Mouse (Mus musculus) heart, adult 2 months (tissue): ENCODE measurements at regions not wholly inside any gene's neighbourhood (a gene's known extent, or its start where the extent isn't known, plus 50 kb on each side); places are given as distances from the start of the nearest gene placed in this dataset.

Experiments used
- DNase-seq, 2 experiments: peaks; one replicate each; pipeline ENCODE4 v3.0.0; 2021
- H3K27ac ChIP-seq: fragments of 200-600 bp; 2 replicates; pipeline ENCODE4 v1.8.1; 2022
- H3K27me3 ChIP-seq: fragments of 200-500 bp; 2 replicates; pipeline ENCODE4 v1.6.1; 2012; ENCODE audit warnings: mild to moderate bottlenecking, low read length, inconsistent platforms, mixed read lengths; ENCODE audit not compliant: control insufficient read depth, insufficient read depth
- H3K36me3 ChIP-seq: fragments of 200-500 bp; 2 replicates; pipeline ENCODE4 v1.6.1; 2012; ENCODE audit warnings: low read length, inconsistent platforms; ENCODE audit not compliant: control insufficient read depth, insufficient read depth
- H3K4me1 ChIP-seq: fragments of 200-500 bp; 2 replicates; pipeline ENCODE4 v1.6.1; 2011; ENCODE audit warnings: low read length; ENCODE audit not compliant: control insufficient read depth, insufficient read depth
- H3K4me3 ChIP-seq: fragments of 200-600 bp; 2 replicates; pipeline ENCODE4 v1.8.1; 2022
- H3K79me2 ChIP-seq: fragments of 200-500 bp; replicated peaks from 2 replicates; pipeline ENCODE4 v1.6.1; 2012; ENCODE audit warnings: mild to moderate bottlenecking, inconsistent platforms, low read length, moderate library complexity, mixed read lengths; ENCODE audit not compliant: control insufficient read depth, insufficient read depth
- H3K9ac ChIP-seq: fragments of 200-500 bp; 2 replicates; pipeline ENCODE4 v1.6.1; 2012; ENCODE audit warnings: low read depth, mild to moderate bottlenecking, control low read depth, inconsistent platforms, low read length, mixed read lengths
- CTCF ChIP-seq: fragments of 200-600 bp; IDR thresholded peaks from 2 replicates; pipeline ENCODE4 v1.8.1; 2022; ENCODE audit warnings: antibody characterized with exemption, mild to moderate bottlenecking, moderate library complexity
- EP300 ChIP-seq: fragments of 200-500 bp; IDR thresholded peaks from 2 replicates; pipeline ENCODE4 v1.6.1; 2011; ENCODE audit warnings: low read depth, low read length, control low read depth; ENCODE audit not compliant: insufficient read depth
- POLR2A ChIP-seq: fragments of 200-500 bp; IDR thresholded peaks from 2 replicates; pipeline ENCODE4 v1.6.1; 2011; ENCODE audit warnings: mild to moderate bottlenecking, low read depth, low read length, control low read depth; ENCODE audit not compliant: insufficient read depth
- WGBS: fragments of 180-500 bp; shearing (Covaris S2); methylation state at CpG from one replicate; pipeline ENCODE4 v1.1.7; 2018; 5-methylcytosine and 5-hydroxymethylcytosine counted together
- intact Hi-C: fragments of 180-260 bp; cut with DNase I; formaldehyde crosslinking; loops from one replicate; pipeline ENCODE4 v1.15.1; 2025

- no peaks in the 10 kb centered on the region for H3K36me3 ChIP-seq
- H3K27me3 ChIP-seq = no peaks in the 10 kb centered on the region
- H3K9ac ChIP-seq = no peak overlapping the region
- no peaks in the 10 kb centered on the region for H3K79me2 ChIP-seq
- WGBS = 80% methylated on average over 2 of the region's 2 CpGs
- no peak overlapping the region for H3K4me3 ChIP-seq
- DNase-seq = no peak
- intact Hi-C loops = no loop called here
- no peak for TF ChIP-seq CTCF
- no peak for TF ChIP-seq EP300
- no peak for TF ChIP-seq POLR2A
- no peak overlapping the region for H3K27ac ChIP-seq
- peaks cover 3% of the 10 kb centered on the region for H3K4me1 ChIP-seq
These were observed 447.0 kb upstream of the Smim15 start for GRCm38 (mm10) chr13:107597217-107597616.

GRCm38 (mm10) chr13:107596183-107596582 is 448.1 kb upstream of the Smim15 start:
- intact Hi-C loops = no loop called here
- no peaks in the 10 kb centered on the region for H3K36me3 ChIP-seq
- TF ChIP-seq POLR2A = no peak
- TF ChIP-seq CTCF = no peak
- no peak for TF ChIP-seq EP300
- H3K4me3 ChIP-seq = no peak overlapping the region
- H3K9ac ChIP-seq = no peak overlapping the region
- 61% methylated on average over 2 of the region's 2 CpGs for whole genome bisulfite sequencing
- peaks cover 3% of the 10 kb centered on the region for H3K4me1 ChIP-seq
- no peak for DNase-seq
- H3K27me3 ChIP-seq = no peaks in the 10 kb centered on the region
- no peak overlapping the region for H3K27ac ChIP-seq
- no peaks in the 10 kb centered on the region for H3K79me2 ChIP-seq

GRCm38 (mm10) chr13:107588399-107589002 is 455.7 kb upstream of the Smim15 start:
- H3K79me2 ChIP-seq = no peaks in the 10 kb centered on the region
- H3K4me3 ChIP-seq = no peak overlapping the region
- no peaks in the 10 kb centered on the region for H3K4me1 ChIP-seq
- H3K36me3 ChIP-seq = no peaks in the 10 kb centered on the region
- H3K27ac ChIP-seq = no peak overlapping the region
- TF ChIP-seq EP300 (no peak), POLR2A (no peak), CTCF (no peak)
- DNase-seq = no peak
- WGBS = 78% methylated on average over 9 of the region's 9 CpGs
- intact Hi-C loops = no loop called here
- no peak overlapping the region for H3K9ac ChIP-seq
- no peaks in the 10 kb centered on the region for H3K27me3 ChIP-seq

GRCm38 (mm10) chr13:107587678-107588077 is 456.6 kb upstream of the Smim15 start:
- intact Hi-C loops = no loop called here
- Histone ChIP-seq H3K9ac (no peak overlapping the region), H3K4me3 (no peak overlapping the region), H3K36me3 (no peaks in the 10 kb centered on the region), H3K27ac (no peak overlapping the region), H3K79me2 (no peaks in the 10 kb centered on the region), H3K27me3 (no peaks in the 10 kb centered on the region), H3K4me1 (no peaks in the 10 kb centered on the region)
- WGBS = 69% methylated on average over 8 of the region's 8 CpGs
- TF ChIP-seq POLR2A = no peak
- no peak for TF ChIP-seq EP300
- DNase-seq = no peak

- no peaks in the 10 kb centered on the region for H3K79me2 ChIP-seq
- intact Hi-C loops = no loop called here
- 87% methylated on average over 9 of the region's 9 CpGs for WGBS
- H3K4me1 ChIP-seq = no peaks in the 10 kb centered on the region
- no peak overlapping the region for H3K4me3 ChIP-seq
- TF ChIP-seq CTCF = no peak
- no peak for TF ChIP-seq POLR2A
- no peak for TF ChIP-seq EP300
- DNase-seq = no peak
- H3K27ac ChIP-seq = no peak overlapping the region
- H3K36me3 ChIP-seq = no peaks in the 10 kb centered on the region
- no peak overlapping the region for H3K9ac ChIP-seq
- no peaks in the 10 kb centered on the region for H3K27me3 ChIP-seq
These were observed 458.3 kb upstream of the Smim15 start for GRCm38 (mm10) chr13:107585936-107586335.

- intact Hi-C loops = no loop called here
These were observed 458.9 kb upstream of the Smim15 start for GRCm38 (mm10) chr13:107585353-107585752.

More at GRCm38 (mm10) chr13:107585353-107585752, 458.9 kb upstream of the Smim15 start:
- H3K4me1 ChIP-seq = no peaks in the 10 kb centered on the region
- H3K36me3 ChIP-seq = no peaks in the 10 kb centered on the region
- H3K4me3 ChIP-seq = no peak overlapping the region
- DNase-seq = no peak
- H3K27ac ChIP-seq = no peak overlapping the region
- no peaks in the 10 kb centered on the region for H3K79me2 ChIP-seq
- H3K27me3 ChIP-seq = no peaks in the 10 kb centered on the region
- WGBS = 53% methylated on average over 4 of the region's 4 CpGs
- TF ChIP-seq POLR2A = no peak
- TF ChIP-seq EP300 = no peak
- no peak for TF ChIP-seq CTCF
- H3K9ac ChIP-seq = no peak overlapping the region
